Mouse (Mus musculus): ENCODE measurements at regions not wholly inside any gene's neighbourhood (a gene's known extent, or its start where the extent isn't known, plus 50 kb on each side); places are given as distances from the start of the nearest gene placed in this dataset.
A peak's percentile ranks its signal among the peaks of the same experiment; 100 is the strongest.

DNA sequence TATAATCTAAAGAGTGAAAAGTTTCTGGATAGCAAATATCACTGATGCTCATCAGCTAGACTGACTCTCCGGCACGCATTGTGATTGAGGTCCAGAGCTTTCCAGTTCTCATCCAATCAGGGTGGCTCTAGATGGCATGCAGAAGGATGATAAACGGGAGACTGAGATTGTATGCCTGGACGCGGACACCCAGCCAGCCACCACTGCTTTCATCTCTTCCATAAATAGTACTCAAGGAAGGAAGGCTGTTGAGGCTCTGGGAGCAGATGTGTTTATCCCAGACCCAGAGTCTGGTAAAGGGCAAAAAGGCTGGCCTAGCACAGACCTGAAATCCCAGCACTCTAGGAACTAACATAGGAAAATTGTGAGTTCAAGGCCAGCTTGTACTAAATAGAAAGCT is 330.6 kb downstream of the Gm11361 start:
- 74% methylated on average over 5 of the region's 5 CpGs for WGBS
- TF ChIP-seq CTCF (IDR thresholded peaks at IDR 0.05; ENCODE audit: low read depth), result no peak
- H3K27ac ChIP-seq, result no peak overlapping the region
- no peak overlapping the region for H3K4me2 ChIP-seq (ENCODE audit: low read length)
- no peak overlapping the region for H3K9ac ChIP-seq (ENCODE audit: low read depth, low read length)
- ATAC-seq (replicated peaks; ENCODE audit: low FRiP score, low read depth) (no peak), DNase-seq (ENCODE audit: low spot score) (no peak)
- H3K4me1 ChIP-seq (replicated peaks; ENCODE audit: insufficient read depth, low read length), result no peaks in the 10 kb centered on the region
- H3K36me3 ChIP-seq (ENCODE audit: insufficient read depth, low read length), result no peaks in the 10 kb centered on the region
- H3K27me3 ChIP-seq (ENCODE audit: insufficient read depth, low read length), result no peaks in the 10 kb centered on the region
- no peaks in the 10 kb centered on the region for H3K9me3 ChIP-seq (replicated peaks; ENCODE audit: low read length)
- no peak overlapping the region for H3K4me3 ChIP-seq (replicated peaks; ENCODE audit: low read depth, low read length)

GRCm38 (mm10) chr13:28586693-28587092 is 329.4 kb downstream of the Gm11361 start:
- Histone ChIP-seq H3K9me3 (replicated peaks; ENCODE audit: low read length) (no peaks in the 10 kb centered on the region), H3K27ac (no peak overlapping the region), H3K4me3 (replicated peaks; ENCODE audit: low read depth, low read length) (no peak overlapping the region), H3K36me3 (ENCODE audit: insufficient read depth, low read length) (no peaks in the 10 kb centered on the region), H3K27me3 (ENCODE audit: insufficient read depth, low read length) (no peaks in the 10 kb centered on the region), H3K4me2 (ENCODE audit: low read length) (no peak overlapping the region), H3K9ac (ENCODE audit: low read depth, low read length) (no peak overlapping the region), H3K4me1 (replicated peaks; ENCODE audit: insufficient read depth, low read length) (no peaks in the 10 kb centered on the region)
- whole genome bisulfite sequencing, result 82% methylated on average over 7 of the region's 7 CpGs
- DNase-seq (ENCODE audit: low spot score), result no peak
- ATAC-seq (replicated peaks; ENCODE audit: low FRiP score, low read depth), result no peak
- no peak for TF ChIP-seq CTCF (IDR thresholded peaks at IDR 0.05; ENCODE audit: low read depth)

GRCm38 (mm10) chr13:28586140-28586539 is 328.8 kb downstream of the Gm11361 start:
- TF ChIP-seq CTCF (IDR thresholded peaks at IDR 0.05; ENCODE audit: low read depth), result no peak
- 49% methylated on average over 2 of the region's 2 CpGs for WGBS
- no peak overlapping the region for H3K27ac ChIP-seq
- H3K36me3 ChIP-seq (ENCODE audit: insufficient read depth, low read length), result no peaks in the 10 kb centered on the region
- H3K9ac ChIP-seq (ENCODE audit: low read depth, low read length), result no peak overlapping the region
- peak; percentile 16 for DNase-seq (ENCODE audit: low spot score)
- no peak overlapping the region for H3K4me3 ChIP-seq (replicated peaks; ENCODE audit: low read depth, low read length)
- ATAC-seq (replicated peaks; ENCODE audit: low FRiP score, low read depth), result no peak
- no peaks in the 10 kb centered on the region for H3K9me3 ChIP-seq (replicated peaks; ENCODE audit: low read length)
- no peaks in the 10 kb centered on the region for H3K4me1 ChIP-seq (replicated peaks; ENCODE audit: insufficient read depth, low read length)
- H3K4me2 ChIP-seq (ENCODE audit: low read length), result no peak overlapping the region
- H3K27me3 ChIP-seq (ENCODE audit: insufficient read depth, low read length), result no peaks in the 10 kb centered on the region

DNA sequence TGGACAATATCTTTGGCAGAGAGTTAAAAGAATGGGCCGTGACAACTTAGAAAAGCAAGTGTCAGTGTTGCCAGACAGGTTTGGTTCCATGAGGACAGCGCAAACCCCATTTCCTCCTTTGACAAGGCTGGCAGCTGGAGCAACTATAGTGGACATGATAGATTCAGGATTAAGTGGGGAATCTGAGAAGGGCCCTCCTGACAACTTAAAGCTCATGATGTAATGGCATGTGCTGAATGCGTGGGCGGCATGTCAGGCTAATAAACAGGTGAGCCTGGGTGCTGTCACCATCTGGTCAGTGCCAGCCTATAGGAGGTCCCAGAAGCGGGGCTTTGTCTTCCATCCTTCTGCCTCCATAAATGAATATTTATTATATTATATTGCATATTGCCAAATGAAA is 326.3 kb downstream of the Gm11361 start:
- Histone ChIP-seq H3K4me1 (replicated peaks; ENCODE audit: insufficient read depth, low read length) (no peaks in the 10 kb centered on the region), H3K4me3 (replicated peaks; ENCODE audit: low read depth, low read length) (no peak overlapping the region), H3K27ac (no peak overlapping the region), H3K9me3 (replicated peaks; ENCODE audit: low read length) (no peaks in the 10 kb centered on the region), H3K9ac (ENCODE audit: low read depth, low read length) (no peak overlapping the region), H3K36me3 (ENCODE audit: insufficient read depth, low read length) (no peaks in the 10 kb centered on the region), H3K27me3 (ENCODE audit: insufficient read depth, low read length) (no peaks in the 10 kb centered on the region), H3K4me2 (ENCODE audit: low read length) (no peak overlapping the region)
- DNase-seq (ENCODE audit: low spot score), result peak; percentile 17
- ATAC-seq (replicated peaks; ENCODE audit: low FRiP score, low read depth), result no peak
- TF ChIP-seq CTCF (IDR thresholded peaks at IDR 0.05; ENCODE audit: low read depth), result no peak
- 55% methylated on average over 5 of the region's 5 CpGs for WGBS

DNA sequence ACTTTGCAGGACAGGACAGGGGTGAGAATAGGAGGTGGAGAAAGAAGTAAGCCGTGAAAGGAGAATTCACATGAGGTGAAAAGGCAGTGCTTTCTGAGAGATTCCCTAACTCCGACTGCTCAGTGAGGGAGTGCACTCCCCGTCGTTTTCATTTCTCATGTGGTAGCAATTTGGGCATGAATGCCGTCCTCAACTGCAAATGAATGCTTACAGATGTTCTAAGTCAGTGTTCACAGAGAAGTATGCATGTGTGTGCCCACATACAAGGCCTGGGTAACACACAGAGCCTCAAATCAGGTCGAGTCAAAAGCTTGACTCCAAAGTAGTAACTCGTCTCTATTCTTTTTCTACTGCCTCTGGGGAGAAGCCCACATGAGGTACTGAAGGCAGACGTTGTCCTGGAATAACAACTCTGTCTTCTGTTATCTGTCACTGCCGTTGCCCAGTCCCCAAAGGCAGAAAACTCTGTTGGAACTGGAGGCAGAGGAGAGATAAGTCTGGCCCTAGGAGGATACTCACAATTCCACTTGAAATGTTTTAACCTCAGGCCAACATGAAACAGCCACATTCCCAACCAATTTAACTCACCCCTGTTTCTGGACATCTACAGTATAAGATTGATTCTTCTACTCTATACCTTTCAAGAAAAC is 318.0 kb downstream of the Gm11361 start:
- TF ChIP-seq CTCF (IDR thresholded peaks at IDR 0.05; ENCODE audit: low read depth), result no peak
- H3K4me3 ChIP-seq (replicated peaks; ENCODE audit: low read depth, low read length), result no peak overlapping the region
- 58% methylated on average over 9 of the region's 9 CpGs for WGBS
- DNase-seq (ENCODE audit: low spot score), result no peak
- ATAC-seq (replicated peaks; ENCODE audit: low FRiP score, low read depth), result no peak
- H3K4me1 ChIP-seq (replicated peaks; ENCODE audit: insufficient read depth, low read length), result no peaks in the 10 kb centered on the region
- H3K4me2 ChIP-seq (ENCODE audit: low read length), result no peak overlapping the region
- H3K36me3 ChIP-seq (ENCODE audit: insufficient read depth, low read length), result no peaks in the 10 kb centered on the region
- no peak overlapping the region for H3K27ac ChIP-seq
- no peaks in the 10 kb centered on the region for H3K27me3 ChIP-seq (ENCODE audit: insufficient read depth, low read length)
- H3K9me3 ChIP-seq (replicated peaks; ENCODE audit: low read length), result no peaks in the 10 kb centered on the region
- no peak overlapping the region for H3K9ac ChIP-seq (ENCODE audit: low read depth, low read length)

- H3K9ac ChIP-seq (ENCODE audit: low read depth, low read length), result no peak overlapping the region
- DNase-seq (ENCODE audit: low spot score), result no peak
- no peaks in the 10 kb centered on the region for H3K9me3 ChIP-seq (replicated peaks; ENCODE audit: low read length)
- H3K4me1 ChIP-seq (replicated peaks; ENCODE audit: insufficient read depth, low read length), result no peaks in the 10 kb centered on the region
- H3K4me3 ChIP-seq (replicated peaks; ENCODE audit: low read depth, low read length), result no peak overlapping the region
- no peak for TF ChIP-seq CTCF (IDR thresholded peaks at IDR 0.05; ENCODE audit: low read depth)
- no peak overlapping the region for H3K27ac ChIP-seq
- no peaks in the 10 kb centered on the region for H3K27me3 ChIP-seq (ENCODE audit: insufficient read depth, low read length)
- H3K36me3 ChIP-seq (ENCODE audit: insufficient read depth, low read length), result no peaks in the 10 kb centered on the region
- no peak for ATAC-seq (replicated peaks; ENCODE audit: low FRiP score, low read depth)
- no peak overlapping the region for H3K4me2 ChIP-seq (ENCODE audit: low read length)
- 96% methylated on average over 1 of the region's 1 CpGs for WGBS
Observed at GRCm38 (mm10) chr13:28573364-28573763, 316.0 kb downstream of the Gm11361 start.

- Histone ChIP-seq H3K27ac (no peak overlapping the region), H3K27me3 (ENCODE audit: insufficient read depth, low read length) (no peaks in the 10 kb centered on the region), H3K4me2 (ENCODE audit: low read length) (no peak overlapping the region), H3K9me3 (replicated peaks; ENCODE audit: low read length) (no peaks in the 10 kb centered on the region), H3K9ac (ENCODE audit: low read depth, low read length) (no peak overlapping the region), H3K4me1 (replicated peaks; ENCODE audit: insufficient read depth, low read length) (no peaks in the 10 kb centered on the region), H3K36me3 (ENCODE audit: insufficient read depth, low read length) (no peaks in the 10 kb centered on the region), H3K4me3 (replicated peaks; ENCODE audit: low read depth, low read length) (no peak overlapping the region)
- ATAC-seq (replicated peaks; ENCODE audit: low FRiP score, low read depth) (no peak), DNase-seq (ENCODE audit: low spot score) (no peak)
- no peak for TF ChIP-seq CTCF (IDR thresholded peaks at IDR 0.05; ENCODE audit: low read depth)
- WGBS, result 95% methylated on average over 1 of the region's 1 CpGs
Observed at GRCm38 (mm10) chr13:28572448-28572847, 315.1 kb downstream of the Gm11361 start.
